Mouse (Mus musculus) cerebellum, adult 2 months (tissue): ENCODE data around the gene Cacna1i. TPM values are rescaled to one million over a fixed set of nuclear protein-coding genes. Genes with fewer than 3 reads are reported as not detected.

ENCODE experiments used
- DNase-seq, 2 experiments: peaks; one replicate each; pipeline ENCODE4 v3.0.0; 2021
- H3K27ac ChIP-seq: fragments of 200-500 bp; 2 replicates; pipeline ENCODE4 v1.5.1; 2012; ENCODE audit warnings: low read length, control low read depth, inconsistent platforms; ENCODE audit not compliant: insufficient read depth
- H3K27me3 ChIP-seq: fragments of 200-500 bp; 2 replicates; pipeline ENCODE4 v1.6.1; 2012; ENCODE audit warnings: inconsistent platforms, mild to moderate bottlenecking, low read length, moderate library complexity; ENCODE audit not compliant: control insufficient read depth, insufficient read depth
- H3K4me1 ChIP-seq: fragments of 200-500 bp; 2 replicates; pipeline ENCODE4 v1.6.1; 2011; ENCODE audit warnings: low read length; ENCODE audit not compliant: control insufficient read depth, insufficient read depth
- H3K4me3 ChIP-seq: fragments of 200-500 bp; replicated peaks from 2 replicates; pipeline ENCODE3; 2011; ENCODE audit warnings: mild to moderate bottlenecking, low read depth, low read length, control low read depth; ENCODE audit not compliant: insufficient read depth
- CTCF ChIP-seq: fragments of 200-500 bp; IDR thresholded peaks from 2 replicates; pipeline ENCODE4 v1.5.1; 2011; ENCODE audit warnings: low read depth, mild to moderate bottlenecking, control low read depth, low read length, moderate library complexity, borderline replicate concordance; ENCODE audit not compliant: insufficient read depth
- POLR2A ChIP-seq: fragments of 200-500 bp; IDR thresholded peaks from 2 replicates; pipeline ENCODE4 v1.6.1; 2011; ENCODE audit warnings: low read length, control low read depth, borderline replicate concordance; ENCODE audit not compliant: insufficient read depth
- WGBS: fragments of 180-500 bp; shearing (Covaris S2); methylation state at CpG from one replicate; pipeline ENCODE4 v1.1.7; 2018; 5-methylcytosine and 5-hydroxymethylcytosine counted together
- polyA plus RNA-seq: library from polyadenylated mRNA; depleted of rRNA; stranded (reverse); fragments of >200 nt; gene quantifications from 2 replicates; pipeline ENCODE4 v1.2.3, GENCODE M21; 2012

Gene Cacna1i
- polyA plus RNA-seq, 1 experiment: 20.8 TPM

- Histone ChIP-seq H3K27ac (no peak overlapping the region), H3K4me3 (no peak overlapping the region), H3K4me1 (peaks cover 6% of the 10 kb centered on the region; the same call in 1 of the 2 replicates), H3K27me3 (no peaks in the 10 kb centered on the region)
- 70% methylated on average over 4 of the region's 4 CpGs for WGBS
- TF ChIP-seq POLR2A (no peak), CTCF (no peak)
- no peak for DNase-seq
Observed at GRCm38 (mm10) chr15:80415132-80415531, 128.1 kb downstream of the Cacna1i start.

GRCm38 (mm10) chr15:80417066-80417465 lies 130.0 kb downstream of the Cacna1i start:
- H3K27me3 ChIP-seq: no peaks in the 10 kb centered on the region
- H3K27ac ChIP-seq: no peak overlapping the region
- no peak for DNase-seq
- WGBS: 70% methylated on average over 9 of the region's 9 CpGs
- H3K4me3 ChIP-seq: no peak overlapping the region
- H3K4me1 ChIP-seq: peaks cover 6% of the 10 kb centered on the region; the same call in 1 of the 2 replicates
- TF ChIP-seq POLR2A (no peak), CTCF (no peak)

GRCm38 (mm10) chr15:80418146-80418545 lies 131.1 kb downstream of the Cacna1i start:
- DNase-seq: no peak
- Histone ChIP-seq H3K27ac (no peak overlapping the region), H3K4me1 (peaks cover 6% of the 10 kb centered on the region; the same call in 1 of the 2 replicates), H3K4me3 (no peak overlapping the region), H3K27me3 (no peaks in the 10 kb centered on the region)
- no peak for TF ChIP-seq POLR2A
- TF ChIP-seq CTCF: no peak
- 77% methylated on average over 2 of the region's 2 CpGs for WGBS

- Histone ChIP-seq H3K4me3 (no peak overlapping the region), H3K27me3 (no peaks in the 10 kb centered on the region), H3K27ac (no peak overlapping the region), H3K4me1 (no peaks in the 10 kb centered on the region)
- no peak for TF ChIP-seq CTCF
- TF ChIP-seq POLR2A: no peak
- no peak for DNase-seq
- WGBS: 74% methylated on average over 11 of the region's 11 CpGs
Observed at GRCm38 (mm10) chr15:80430324-80430723, 143.3 kb downstream of the Cacna1i start.

GRCm38 (mm10) chr15:80436961-80437360 lies 149.9 kb downstream of the Cacna1i start:
- 76% methylated on average over 5 of the region's 5 CpGs for WGBS
- H3K27ac ChIP-seq: no peak overlapping the region
- DNase-seq: no peak
- H3K4me3 ChIP-seq: no peak overlapping the region
- TF ChIP-seq CTCF: no peak
- no peak for TF ChIP-seq POLR2A
- H3K4me1 ChIP-seq: no peaks in the 10 kb centered on the region
- H3K27me3 ChIP-seq: no peaks in the 10 kb centered on the region

GRCm38 (mm10) chr15:80437996-80438395 lies 151.0 kb downstream of the Cacna1i start:
- Histone ChIP-seq H3K27ac (no peak overlapping the region), H3K4me1 (no peaks in the 10 kb centered on the region), H3K4me3 (no peak overlapping the region), H3K27me3 (no peaks in the 10 kb centered on the region)
- WGBS: 76% methylated on average over 9 of the region's 9 CpGs
- DNase-seq: no peak
- TF ChIP-seq POLR2A (no peak), CTCF (no peak)

GRCm38 (mm10) chr15:80438423-80438822 lies 151.4 kb downstream of the Cacna1i start:
- H3K4me1 ChIP-seq: no peaks in the 10 kb centered on the region
- TF ChIP-seq CTCF (no peak), POLR2A (no peak)
- no peak for DNase-seq
- H3K27ac ChIP-seq: no peak overlapping the region
- no peak overlapping the region for H3K4me3 ChIP-seq
- H3K27me3 ChIP-seq: no peaks in the 10 kb centered on the region
- 80% methylated on average over 9 of the region's 9 CpGs for WGBS

- TF ChIP-seq CTCF: no peak
- no peak for TF ChIP-seq POLR2A
- DNase-seq: no peak
- WGBS: 93% methylated on average over 6 of the region's 6 CpGs
- Histone ChIP-seq H3K27me3 (no peaks in the 10 kb centered on the region), H3K27ac (no peak overlapping the region), H3K4me3 (no peak overlapping the region), H3K4me1 (no peaks in the 10 kb centered on the region)
Observed at GRCm38 (mm10) chr15:80440195-80440594, 153.2 kb downstream of the Cacna1i start.
